Mouse (Mus musculus) CH12.LX (cell line): ENCODE results near the gene Aqp5.
A peak's percentile ranks its signal among the peaks of the same experiment; 100 is the strongest.

ENCODE experiments used
- CHD1 ChIP-seq: IDR thresholded peaks from 2 replicates; pipeline ENCODE4 v1.6.1; 2012; ENCODE audit warnings: low read depth, low read length, improper control_type of control experiment, inconsistent platforms
- CHD2 ChIP-seq: IDR thresholded peaks from 2 replicates; pipeline ENCODE4 v1.6.1; 2011; ENCODE audit warnings: low read length, improper control_type of control experiment
- CTCF ChIP-seq, 2 experiments: IDR thresholded peaks in 1 of 2; conservative IDR thresholded peaks in 1 of 2; 2 replicates each; pipeline ENCODE4 v1.5.1; 2011 to 2012; ENCODE audit warnings: low read depth in 2 of 2, low read length in 2 of 2, improper control_type of control experiment in 1 of 2, inconsistent platforms in 1 of 2, mild to moderate bottlenecking in 1 of 2, moderate library complexity in 1 of 2
- EP300 ChIP-seq: IDR thresholded peaks from 2 replicates; pipeline ENCODE4 v1.6.1; 2011; ENCODE audit warnings: low read length, improper control_type of control experiment
- JUN ChIP-seq: IDR thresholded peaks from 2 replicates; pipeline ENCODE4 v1.6.1; 2011; ENCODE audit warnings: low read depth, mild to moderate bottlenecking, low read length, improper control_type of control experiment, moderate library complexity; ENCODE audit not compliant: insufficient read depth
- MXI1 ChIP-seq: IDR thresholded peaks from 2 replicates; pipeline ENCODE4 v1.6.1; 2011; ENCODE audit warnings: mild to moderate bottlenecking, low read depth, low read length, improper control_type of control experiment
- MYC ChIP-seq: IDR thresholded peaks from 2 replicates; pipeline ENCODE4 v1.6.1; 2011; ENCODE audit warnings: low read depth, mild to moderate bottlenecking, improper control_type of control experiment, low read length
- POLR2A ChIP-seq: IDR thresholded peaks from 2 replicates; pipeline ENCODE4 v1.6.1; 2011; ENCODE audit warnings: low read depth, mild to moderate bottlenecking, improper control_type of control experiment, low read length
- POLR2AphosphoS2 ChIP-seq: IDR thresholded peaks from 2 replicates; pipeline ENCODE4 v1.6.1; 2011; ENCODE audit warnings: low read depth, low read length, improper control_type of control experiment
- TCF12 ChIP-seq: IDR thresholded peaks from 2 replicates; pipeline ENCODE4 v1.6.1; 2014; ENCODE audit warnings: low read depth, mild to moderate bottlenecking, inconsistent platforms, low read length, improper control_type of control experiment
- ZMIZ1 ChIP-seq: IDR thresholded peaks from 2 replicates; pipeline ENCODE4 v1.6.1; 2012; ENCODE audit warnings: low read depth, mild to moderate bottlenecking, inconsistent platforms, low read length, improper control_type of control experiment
- ZNF384 ChIP-seq: IDR thresholded peaks from 2 replicates; pipeline ENCODE4 v1.6.1; 2012; ENCODE audit warnings: low read depth, low read length, improper control_type of control experiment, inconsistent platforms

- no peak for TF ChIP-seq JUN
- no peak for TF ChIP-seq CHD1
- TF ChIP-seq CTCF (conservative IDR thresholded peaks at IDR 0.05 in 1 of 2, IDR thresholded peaks at IDR 0.05 in 1 of 2; ENCODE audit: low read depth in 2 of 2, low read length in 2 of 2) = peak in 1 of 2 experiments; percentile 15; a peak in 2 of 4 replicates
- no peak for TF ChIP-seq POLR2AphosphoS2
- TF ChIP-seq ZMIZ1 = no peak
- no peak for TF ChIP-seq POLR2A
- TF ChIP-seq EP300 = no peak
- no peak for TF ChIP-seq MYC
- TF ChIP-seq ZNF384 = no peak
- TF ChIP-seq CHD2 = no peak
- TF ChIP-seq TCF12 = no peak
- TF ChIP-seq MXI1 = no peak
Measured at GRCm38 (mm10) chr15:99558947-99559346, 31.6 kb upstream of the Aqp5 start.
